Mouse (Mus musculus) kidney, embryonic 14.5 days (tissue): ENCODE results near the gene Fto. TPM values are rescaled to one million over a fixed set of nuclear protein-coding genes. Genes with fewer than 3 reads are reported as not detected.

Experiments
- ATAC-seq: fragments of 200-750 bp; cut with Nextera tagmentation; 2 replicates; pipeline ENCODE4 v1.8.0; 2017; ENCODE audit warnings: moderate number of reproducible peaks, mild to moderate bottlenecking, moderate TSS enrichment, moderate library complexity; ENCODE audit not compliant: low FRiP score, low TSS enrichment
- H3K27ac ChIP-seq: fragments of 300-500 bp; sonication (generic); 2 replicates; pipeline ENCODE4 v1.5.1; 2014; ENCODE audit warnings: low read depth, mild to moderate bottlenecking, low read length, moderate library complexity, mixed read lengths
- H3K27me3 ChIP-seq: fragments of 300-500 bp; sonication (generic); 2 replicates; pipeline ENCODE4 v1.6.1; 2014; ENCODE audit warnings: mild to moderate bottlenecking, low read length; ENCODE audit not compliant: control insufficient read depth, insufficient read depth
- H3K36me3 ChIP-seq: fragments of 300-500 bp; sonication (generic); 2 replicates; pipeline ENCODE4 v1.6.1; 2014; ENCODE audit warnings: low read length, mixed read lengths; ENCODE audit not compliant: control insufficient read depth, insufficient read depth
- H3K4me1 ChIP-seq: fragments of 300-500 bp; sonication (generic); 2 replicates; pipeline ENCODE4 v1.6.1; 2014; ENCODE audit warnings: low read length, mixed read lengths; ENCODE audit not compliant: control insufficient read depth, insufficient read depth
- H3K4me2 ChIP-seq: fragments of 300-500 bp; sonication (generic); replicated peaks from 2 replicates; pipeline ENCODE4 v1.6.1; 2014; ENCODE audit warnings: low read depth, mild to moderate bottlenecking, low read length
- H3K4me3 ChIP-seq: fragments of 300-500 bp; sonication (generic); 2 replicates; pipeline ENCODE4 v1.5.1; 2014; ENCODE audit warnings: mild to moderate bottlenecking, low read length
- H3K9ac ChIP-seq: fragments of 300-500 bp; sonication (generic); 2 replicates; pipeline ENCODE4 v1.6.1; 2014; ENCODE audit warnings: low read depth, mild to moderate bottlenecking, low read length, moderate library complexity
- H3K9me3 ChIP-seq: fragments of 300-500 bp; sonication (generic); 2 replicates; pipeline ENCODE4 v1.6.1; 2016; ENCODE audit warnings: low read length; ENCODE audit not compliant: control insufficient read depth
- WGBS: fragments of 180-500 bp; shearing (Covaris S2); extraction: QIAGEN DNeasy Blood & Tissue Kit; methylation state at CpG from one replicate; pipeline ENCODE4 v1.1.7; 2014; 5-methylcytosine and 5-hydroxymethylcytosine counted together
- polyA plus RNA-seq: library from polyadenylated mRNA; unstranded; fragments of >200 nt; fragmentation: Nextera tagmentation; extraction: Ambion mirVana; gene quantifications from 2 replicates; pipeline ENCODE4 v1.2.1, GENCODE M21; 2014

Fto gene
- polyA plus RNA-seq, 1 experiment from 2014 or later = 94.3 TPM

- Histone ChIP-seq H3K9me3 (no peaks in the 10 kb centered on the region), H3K27ac (no peak overlapping the region), H3K4me1 (peaks cover 5% of the 10 kb centered on the region; the same call in 1 of the 2 replicates), H3K27me3 (no peaks in the 10 kb centered on the region), H3K36me3 (no peaks in the 10 kb centered on the region; the same call in 1 of the 2 replicates), H3K9ac (no peak overlapping the region), H3K4me3 (no peak overlapping the region), H3K4me2 (no peak overlapping the region)
- ATAC-seq = no peak
- WGBS = 87% methylated on average over 4 of the region's 4 CpGs
Observed at GRCm38 (mm10) chr8:91561241-91561640, 247.9 kb downstream of the Fto start.

GRCm38 (mm10) chr8:91562600-91562999 is 249.3 kb downstream of the Fto start:
- WGBS = 55% methylated on average over 7 of the region's 7 CpGs
- Histone ChIP-seq H3K4me1 (peaks cover 5% of the 10 kb centered on the region; the same call in 1 of the 2 replicates), H3K36me3 (no peaks in the 10 kb centered on the region; the same call in 1 of the 2 replicates), H3K9ac (no peak overlapping the region), H3K9me3 (no peaks in the 10 kb centered on the region), H3K4me2 (no peak overlapping the region), H3K4me3 (no peak overlapping the region), H3K27ac (no peak overlapping the region), H3K27me3 (no peaks in the 10 kb centered on the region)
- no peak for ATAC-seq

- H3K27ac ChIP-seq = no peak overlapping the region
- 85% methylated on average over 3 of the region's 3 CpGs for WGBS
Observed at GRCm38 (mm10) chr8:91563326-91563725, 250.0 kb downstream of the Fto start.

GRCm38 (mm10) chr8:91565869-91566502 is 252.7 kb downstream of the Fto start:
- H3K4me3 ChIP-seq = no peak overlapping the region
- no peak for ATAC-seq
- H3K9me3 ChIP-seq = no peaks in the 10 kb centered on the region
- H3K4me2 ChIP-seq = no peak overlapping the region
- H3K27me3 ChIP-seq = no peaks in the 10 kb centered on the region
- WGBS = 47% methylated on average over 12 of the region's 12 CpGs
- no peak overlapping the region for H3K27ac ChIP-seq
- H3K4me1 ChIP-seq = peaks cover 22% of the 10 kb centered on the region; the same call in 1 of the 2 replicates
- no peak overlapping the region for H3K9ac ChIP-seq
- H3K36me3 ChIP-seq = no peaks in the 10 kb centered on the region

More at GRCm38 (mm10) chr8:91563326-91563725, 250.0 kb downstream of the Fto start:
- no peaks in the 10 kb centered on the region; the same call in 1 of the 2 replicates for H3K36me3 ChIP-seq
- H3K4me1 ChIP-seq = peaks cover 5% of the 10 kb centered on the region; the same call in 1 of the 2 replicates
- no peaks in the 10 kb centered on the region for H3K9me3 ChIP-seq
- H3K4me2 ChIP-seq = no peak overlapping the region
- no peak overlapping the region for H3K4me3 ChIP-seq
- no peak for ATAC-seq
- no peaks in the 10 kb centered on the region for H3K27me3 ChIP-seq
- no peak overlapping the region for H3K9ac ChIP-seq

GRCm38 (mm10) chr8:91566503-91566869 is 253.2 kb downstream of the Fto start:
- no peaks in the 10 kb centered on the region for H3K27me3 ChIP-seq
- peaks cover 25% of the 10 kb centered on the region; the same call in 1 of the 2 replicates for H3K4me1 ChIP-seq
- WGBS = 72% methylated on average over 2 of the region's 2 CpGs

GRCm38 (mm10) chr8:91569874-91570273 is 256.5 kb downstream of the Fto start:
- Histone ChIP-seq H3K4me2 (0 out of 2 replicates have a peak overlapping the region, but pooled peaks have one; percentile 21), H3K27ac (no peak overlapping the region), H3K4me3 (no peak overlapping the region), H3K9me3 (no peaks in the 10 kb centered on the region), H3K9ac (no peak overlapping the region), H3K27me3 (no peaks in the 10 kb centered on the region), H3K36me3 (no peaks in the 10 kb centered on the region), H3K4me1 (peaks cover 35% of the 10 kb centered on the region; the same call in 1 of the 2 replicates)
- WGBS = 51% methylated on average over 11 of the region's 11 CpGs
- no peak for ATAC-seq

More at GRCm38 (mm10) chr8:91566503-91566869, 253.2 kb downstream of the Fto start:
- Histone ChIP-seq H3K36me3 (no peaks in the 10 kb centered on the region), H3K4me3 (no peak overlapping the region), H3K9ac (no peak overlapping the region), H3K4me2 (no peak overlapping the region), H3K9me3 (no peaks in the 10 kb centered on the region), H3K27ac (no peak overlapping the region)
- ATAC-seq = no peak

- Histone ChIP-seq H3K4me1 (peaks cover 37% of the 10 kb centered on the region), H3K4me2 (no peak overlapping the region), H3K4me3 (no peak overlapping the region), H3K27me3 (no peaks in the 10 kb centered on the region), H3K9me3 (no peaks in the 10 kb centered on the region), H3K36me3 (no peaks in the 10 kb centered on the region), H3K9ac (no peak overlapping the region), H3K27ac (no peak overlapping the region; the same call in 1 of the 2 replicates)
- ATAC-seq = no peak
- WGBS = 53% methylated on average over 7 of the region's 7 CpGs
Observed at GRCm38 (mm10) chr8:91570809-91571208, 257.5 kb downstream of the Fto start.

GRCm38 (mm10) chr8:91571978-91572377 is 258.7 kb downstream of the Fto start:
- WGBS = 62% methylated on average over 4 of the region's 4 CpGs
- Histone ChIP-seq H3K4me2 (no peak overlapping the region), H3K36me3 (no peaks in the 10 kb centered on the region), H3K4me1 (peaks cover 44% of the 10 kb centered on the region), H3K9ac (no peak overlapping the region), H3K27me3 (no peaks in the 10 kb centered on the region), H3K27ac (no peak overlapping the region), H3K4me3 (no peak overlapping the region), H3K9me3 (no peaks in the 10 kb centered on the region)
- no peak for ATAC-seq

- Histone ChIP-seq H3K9me3 (no peaks in the 10 kb centered on the region), H3K36me3 (no peaks in the 10 kb centered on the region), H3K4me2 (no peak overlapping the region), H3K27ac (no peak overlapping the region), H3K4me3 (no peak overlapping the region), H3K9ac (no peak overlapping the region), H3K27me3 (no peaks in the 10 kb centered on the region), H3K4me1 (peaks cover 46% of the 10 kb centered on the region)
- no peak for ATAC-seq
- WGBS = 25% methylated on average over 4 of the region's 4 CpGs
Observed at GRCm38 (mm10) chr8:91572630-91573029, 259.3 kb downstream of the Fto start.
